Mouse (Mus musculus): ENCODE results near the gene Spata20.

Gene Spata20

GRCm38 (mm10) chr11:94482738-94483137 lies 3.2 kb downstream of the Spata20 start:
- no peak for DNase-seq (ENCODE audit: low spot score in 2 of 2)

DNA sequence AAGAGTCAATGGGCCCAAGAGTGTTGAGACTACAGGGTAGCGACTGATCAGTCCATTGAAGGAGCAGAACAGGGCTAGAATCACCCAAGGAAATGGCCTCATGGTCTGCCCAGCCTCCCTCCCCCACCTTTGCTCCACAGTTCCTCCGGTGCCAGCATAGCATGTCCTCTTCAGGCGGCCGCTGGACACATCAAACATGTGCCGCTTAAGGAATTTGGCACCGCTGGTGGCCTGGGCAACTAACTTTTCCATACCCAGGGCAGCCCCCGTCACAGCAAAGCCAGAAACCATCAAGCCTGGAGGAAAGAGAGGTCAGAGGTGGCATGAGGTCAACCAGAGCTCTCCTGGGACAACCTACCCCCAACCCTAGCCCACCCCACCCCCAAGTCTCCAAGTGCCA lies 4.0 kb downstream of the Spata20 start:
- DNase-seq (ENCODE audit: low spot score in 2 of 2), result no peak

- DNase-seq (ENCODE audit: low spot score in 2 of 2), result no peak
Measured at GRCm38 (mm10) chr11:94480382-94480781, 5.6 kb downstream of the Spata20 start.

DNA sequence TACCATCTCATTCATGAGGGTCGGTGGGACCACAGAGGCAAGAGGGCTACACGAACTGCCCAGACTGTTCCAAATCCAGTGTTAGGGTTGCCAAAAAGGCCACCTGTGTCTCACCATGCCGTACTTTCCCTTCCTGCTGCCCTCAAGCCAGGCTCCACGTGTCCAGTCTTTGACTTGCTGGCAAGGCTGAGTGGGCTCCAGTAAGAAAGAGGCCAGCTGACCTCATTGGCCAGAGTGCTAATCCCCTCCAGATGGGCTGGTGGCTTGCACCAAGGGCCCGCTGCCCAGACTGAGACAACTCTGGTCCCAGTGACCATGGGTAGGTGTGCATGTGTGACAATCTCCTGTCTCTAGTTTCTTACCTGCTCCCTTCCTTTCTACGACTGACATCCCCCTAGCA lies 8.3 kb downstream of the Spata20 start:
- DNase-seq (ENCODE audit: low spot score in 2 of 2), result no peak

- DNase-seq (ENCODE audit: low spot score in 2 of 2), result no peak
Measured at GRCm38 (mm10) chr11:94475722-94476121, 10.3 kb downstream of the Spata20 start.

GRCm38 (mm10) chr11:94474544-94474910 lies 11.5 kb downstream of the Spata20 start:
- no peak for DNase-seq (ENCODE audit: low spot score in 2 of 2)

- DNase-seq (ENCODE audit: low spot score in 2 of 2), result peak; percentile 79 to 86
Measured at GRCm38 (mm10) chr11:94473707-94474543, 12.1 kb downstream of the Spata20 start, which contains the start of gene Cacna1g. Cacna1g (minus strand) TSS chr11:94474198.

DNA sequence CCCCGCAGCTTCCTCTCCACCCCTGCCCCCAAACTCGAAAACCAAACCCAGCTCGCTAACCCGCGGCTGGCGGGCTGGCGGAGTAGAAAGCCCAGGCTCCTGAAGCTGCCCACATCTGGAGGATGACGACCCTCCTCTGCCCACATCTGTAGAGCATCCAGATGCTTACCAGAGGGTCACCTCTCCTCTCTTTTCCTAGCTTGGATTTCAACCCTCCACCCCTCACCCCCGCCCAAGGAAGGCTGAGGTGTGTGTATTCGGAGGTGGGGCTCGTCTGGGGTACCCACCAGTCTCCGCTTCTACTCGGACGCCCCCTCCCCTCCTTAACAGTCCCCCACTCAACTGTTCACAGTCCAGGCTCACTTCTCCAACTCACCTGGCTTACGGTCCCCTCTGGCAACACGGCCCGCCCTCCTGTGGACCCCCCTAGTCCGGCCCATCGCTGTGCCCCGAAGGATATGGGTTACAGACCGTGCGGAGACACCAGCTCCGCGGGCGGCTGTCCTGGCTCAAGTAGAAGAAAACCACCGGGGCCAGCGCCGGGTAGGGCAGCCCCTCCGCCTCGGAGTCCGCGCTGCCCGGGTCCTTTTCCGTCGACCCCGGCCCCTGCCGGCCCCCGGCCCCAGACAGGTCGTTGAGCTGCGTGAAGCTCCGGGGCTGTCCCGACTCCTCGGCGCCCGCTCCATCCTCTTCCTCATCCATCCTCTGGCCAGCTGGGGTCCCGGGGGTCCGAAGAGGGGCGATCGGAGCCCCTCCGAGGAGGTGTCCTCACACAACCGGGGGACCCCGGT lies 12.9 kb downstream of the Spata20 start:
- DNase-seq (ENCODE audit: low spot score in 2 of 2), result no peak

DNA sequence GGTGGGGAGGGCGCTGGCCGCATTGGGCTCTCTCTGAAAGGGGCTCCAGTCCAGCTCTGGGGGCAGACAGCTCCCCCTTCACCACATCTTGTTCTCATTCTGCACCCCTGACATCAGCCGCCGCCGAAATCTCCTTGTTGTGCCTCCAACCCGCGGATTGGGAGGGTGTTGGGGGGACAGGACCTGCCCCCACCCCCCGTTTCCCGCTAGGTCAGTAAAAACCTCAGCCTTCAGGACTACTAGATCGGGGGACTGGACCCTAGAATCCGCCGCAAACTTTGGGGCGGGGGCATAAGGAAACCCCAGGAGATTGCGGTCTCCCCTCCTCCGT lies 13.4 kb downstream of the Spata20 start:
- no peak for DNase-seq (ENCODE audit: low spot score in 2 of 2)

DNA sequence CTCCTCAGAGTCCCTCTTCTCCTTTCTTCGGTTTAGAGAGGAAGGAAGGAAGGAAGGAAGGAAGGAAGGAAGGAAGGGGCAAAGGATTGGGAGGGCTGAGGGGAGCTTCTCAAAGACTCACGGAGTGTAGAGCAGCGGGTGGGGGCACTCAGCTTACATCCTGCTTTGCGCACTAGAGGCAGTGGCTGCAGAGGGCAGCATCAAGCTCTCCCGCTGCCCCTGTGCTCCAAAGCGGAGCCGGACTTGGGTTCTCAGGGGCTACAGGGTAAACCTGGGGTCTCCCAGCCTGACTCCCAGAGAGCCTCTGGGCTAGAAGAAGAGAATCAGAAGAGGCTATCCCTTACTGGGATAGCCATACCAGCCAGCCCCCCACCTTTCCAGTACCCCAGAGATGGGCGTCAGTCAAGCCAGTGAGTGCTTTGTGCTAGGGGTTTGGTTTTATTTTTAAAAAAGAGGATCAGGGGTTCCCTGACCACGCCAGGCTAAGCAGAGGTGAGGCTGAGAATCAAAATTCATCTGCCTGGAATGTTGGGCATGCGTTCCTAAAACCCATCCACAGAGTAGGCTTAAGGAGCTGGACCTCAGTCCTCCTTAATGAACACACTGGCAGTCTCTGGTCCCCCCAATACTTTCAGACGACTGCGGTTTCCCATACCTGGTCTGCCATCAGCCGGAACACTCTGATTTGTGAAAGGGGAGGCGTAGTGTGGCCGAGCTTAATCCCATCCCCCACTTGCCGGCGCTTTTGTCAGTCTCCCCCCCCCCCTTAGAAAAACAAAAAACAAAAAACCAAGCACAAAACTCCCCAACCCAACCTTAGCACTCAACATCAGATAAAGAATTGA lies 14.0 kb downstream of the Spata20 start:
- no peak for DNase-seq (ENCODE audit: low spot score in 2 of 2)

GRCm38 (mm10) chr11:94470391-94470790 lies 15.6 kb downstream of the Spata20 start:
- no peak for DNase-seq (ENCODE audit: low spot score in 2 of 2)

DNA sequence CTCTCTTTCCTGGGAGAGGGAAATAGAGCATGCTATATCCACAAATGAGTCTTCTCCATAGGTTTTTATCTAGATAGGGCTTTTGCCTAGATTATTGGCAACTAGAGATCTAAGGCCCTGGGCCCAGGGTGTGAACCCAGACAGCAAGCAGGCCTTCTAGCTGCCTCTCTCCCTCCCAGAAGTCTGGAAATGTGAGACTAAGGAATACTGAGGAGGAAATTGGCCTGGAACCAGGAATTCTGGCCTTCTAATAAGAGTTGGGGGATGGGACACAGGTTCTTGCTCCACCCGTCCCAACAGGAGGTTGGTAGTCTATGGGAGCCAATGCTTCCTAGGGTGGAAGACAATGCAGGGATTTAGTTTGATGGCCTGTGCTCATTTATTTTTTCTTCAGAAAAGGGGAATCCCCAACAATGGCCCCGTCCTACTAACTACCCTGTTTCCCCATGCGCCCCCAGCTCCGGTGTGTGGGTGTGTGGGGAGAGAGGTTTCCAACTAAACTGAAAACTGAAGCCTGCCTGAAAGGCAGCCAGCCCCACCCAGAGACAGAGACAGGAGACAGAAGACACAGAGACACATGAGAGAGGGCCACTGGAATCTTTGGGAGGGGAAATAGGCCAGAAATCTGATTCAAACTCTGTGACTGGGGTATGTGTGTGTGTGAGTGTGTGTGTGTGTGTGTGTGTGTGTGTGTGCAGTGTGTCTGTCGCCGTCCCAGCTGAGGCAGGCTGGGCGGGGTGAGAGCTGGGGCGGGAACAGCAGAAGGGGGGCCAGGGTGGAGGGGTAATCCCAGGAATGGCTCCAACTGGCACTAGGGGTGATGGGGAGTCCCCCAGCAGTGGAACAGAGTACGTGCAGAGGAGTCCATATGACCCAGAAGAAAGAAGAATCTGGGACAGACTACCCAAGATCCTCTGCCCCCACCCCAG lies 16.6 kb downstream of the Spata20 start:
- no peak for DNase-seq (ENCODE audit: low spot score in 2 of 2)

- DNase-seq (ENCODE audit: low spot score in 2 of 2), result peak in 1 of 2 experiments; percentile 64
Measured at GRCm38 (mm10) chr11:94468582-94469064, 17.4 kb downstream of the Spata20 start.

GRCm38 (mm10) chr11:94466333-94466855 lies 19.6 kb downstream of the Spata20 start:
- DNase-seq (ENCODE audit: low spot score in 2 of 2), result peak in 1 of 2 experiments; percentile 56

GRCm38 (mm10) chr11:94464170-94464569 lies 21.8 kb downstream of the Spata20 start:
- DNase-seq (ENCODE audit: low spot score in 2 of 2), result no peak

GRCm38 (mm10) chr11:94461856-94462255 lies 24.1 kb downstream of the Spata20 start:
- DNase-seq (ENCODE audit: low spot score in 2 of 2), result no peak

DNA sequence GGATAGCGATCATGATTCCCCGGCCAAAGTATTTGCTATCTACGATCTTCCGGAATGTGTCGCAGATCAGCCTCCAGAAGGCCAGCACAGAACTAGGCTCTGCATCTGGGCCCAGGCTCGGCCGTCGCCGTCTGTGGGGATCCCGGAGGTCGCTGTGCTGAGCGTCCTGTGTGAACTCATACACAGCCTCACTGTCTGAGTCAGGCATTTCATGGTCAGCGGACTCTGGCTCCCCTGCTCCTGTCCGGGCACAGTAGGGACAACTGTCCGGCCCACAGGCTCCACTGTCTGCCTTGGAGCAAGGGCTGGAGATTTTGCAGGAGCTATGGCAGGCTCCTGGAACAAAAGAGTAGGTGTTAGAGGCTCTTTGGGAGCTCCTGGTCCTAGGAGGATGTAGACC lies 29.0 kb downstream of the Spata20 start:
- DNase-seq (ENCODE audit: low spot score in 2 of 2), result no peak

GRCm38 (mm10) chr11:94456347-94456746 lies 29.6 kb downstream of the Spata20 start:
- no peak for DNase-seq (ENCODE audit: low spot score in 2 of 2)

DNA sequence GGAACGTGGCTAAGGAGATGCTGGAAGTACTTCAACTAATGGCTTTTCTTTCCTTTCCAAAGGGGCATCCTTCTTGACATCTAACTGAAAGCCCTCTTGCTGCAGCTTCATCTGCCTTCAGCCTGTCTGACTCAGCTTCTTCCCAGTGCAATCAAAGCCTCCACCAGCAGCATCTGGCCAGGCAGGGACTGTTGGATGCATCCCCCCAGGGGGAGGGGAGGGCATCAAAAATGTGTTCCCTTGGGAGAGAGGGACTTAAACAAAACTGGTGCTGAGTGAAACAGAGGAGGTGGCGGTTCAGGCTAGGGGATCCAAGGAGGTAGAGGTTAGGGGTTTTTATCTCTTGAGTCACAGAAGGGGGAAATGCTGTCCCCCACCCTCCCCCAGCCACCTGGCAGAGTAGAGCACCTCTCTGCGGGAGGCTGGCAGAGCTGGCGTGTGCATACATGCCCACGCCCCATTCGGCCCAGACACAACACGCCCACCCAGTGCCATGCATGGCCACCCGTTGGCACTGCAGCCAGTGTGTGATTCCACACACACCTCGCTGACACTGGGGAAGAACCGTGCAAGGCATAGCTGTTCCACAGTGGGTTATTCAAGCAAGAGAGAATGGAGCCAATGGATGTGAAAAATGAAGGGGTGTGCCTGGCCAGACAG lies 30.7 kb downstream of the Spata20 start:
- no peak for DNase-seq (ENCODE audit: low spot score in 2 of 2)

DNA sequence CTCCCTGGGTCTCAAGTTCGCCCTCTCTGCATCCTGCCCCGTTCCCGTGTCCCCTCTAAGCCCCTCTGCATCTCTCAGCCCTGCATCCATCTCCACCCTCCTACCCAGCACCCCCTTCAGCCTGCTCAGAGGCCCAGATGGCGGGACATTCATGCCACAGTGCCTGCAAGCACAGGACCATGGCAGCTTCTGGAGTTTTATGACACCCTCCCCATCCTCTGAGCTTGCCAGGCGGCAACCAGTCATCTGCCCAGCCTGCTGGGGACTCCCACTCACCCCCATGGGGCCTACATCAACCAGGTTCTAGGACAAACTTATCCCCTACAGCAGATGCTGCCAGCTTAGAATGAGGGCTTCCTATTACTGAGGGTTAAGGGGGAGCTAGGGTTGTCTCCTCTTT lies 31.2 kb downstream of the Spata20 start:
- peak in 1 of 2 experiments; percentile 66 for DNase-seq (ENCODE audit: low spot score in 2 of 2)
